Mouse (Mus musculus) limb, embryonic 13.5 days (tissue): Measurements from ENCODE around the gene Mfn1. TPM values are rescaled to one million over a fixed set of nuclear protein-coding genes. Genes with fewer than 3 reads are reported as not detected.
A peak's percentile ranks its signal among the peaks of the same experiment; 100 is the strongest.

Experiments used
- ATAC-seq: fragments of 200-750 bp; cut with Nextera tagmentation; 2 replicates; pipeline ENCODE4 v1.8.0; 2017; ENCODE audit warnings: low read depth, moderate number of reproducible peaks, moderate TSS enrichment; ENCODE audit not compliant: low FRiP score
- H3K27ac ChIP-seq: fragments of 300-500 bp; sonication (generic); 2 replicates; pipeline ENCODE4 v1.5.1; 2015; ENCODE audit warnings: inconsistent platforms, mild to moderate bottlenecking, moderate library complexity
- H3K27me3 ChIP-seq: fragments of 300-500 bp; sonication (generic); 2 replicates; pipeline ENCODE4 v1.6.1; 2015; ENCODE audit warnings: mild to moderate bottlenecking, inconsistent platforms
- H3K36me3 ChIP-seq: fragments of 300-500 bp; sonication (generic); 2 replicates; pipeline ENCODE4 v1.6.1; 2015; ENCODE audit warnings: inconsistent platforms, mild to moderate bottlenecking, moderate library complexity
- H3K4me1 ChIP-seq: fragments of 300-500 bp; sonication (generic); 2 replicates; pipeline ENCODE4 v1.6.1; 2015; ENCODE audit warnings: inconsistent platforms
- H3K4me2 ChIP-seq: fragments of 300-500 bp; sonication (generic); replicated peaks from 2 replicates; pipeline ENCODE4 v1.6.1; 2015; ENCODE audit warnings: inconsistent platforms, mild to moderate bottlenecking, moderate library complexity
- H3K4me3 ChIP-seq: fragments of 300-500 bp; sonication (generic); 2 replicates; pipeline ENCODE4 v1.5.1; 2015; ENCODE audit warnings: moderate library complexity, mild to moderate bottlenecking, inconsistent platforms
- H3K9ac ChIP-seq: fragments of 300-500 bp; sonication (generic); 2 replicates; pipeline ENCODE4 v1.6.1; 2015; ENCODE audit warnings: mild to moderate bottlenecking, inconsistent platforms
- H3K9me3 ChIP-seq: fragments of 300-500 bp; sonication (generic); 2 replicates; pipeline ENCODE4 v1.6.1; 2016; ENCODE audit warnings: inconsistent platforms
- WGBS: fragments of 180-500 bp; shearing (Covaris S2); methylation state at CpG from one replicate; pipeline ENCODE4 v1.1.7; 2015; 5-methylcytosine and 5-hydroxymethylcytosine counted together
- polyA plus RNA-seq: library from polyadenylated mRNA; unstranded; fragments of >200 nt; fragmentation: Nextera tagmentation; extraction: Ambion mirVana; gene quantifications from 2 replicates; pipeline ENCODE4 v1.2.1, GENCODE M21; 2015

The Mfn1 gene
- polyA plus RNA-seq, 1 experiment from 2014 or later: 34.9 TPM

- Histone ChIP-seq H3K4me2 (no peak overlapping the region), H3K9me3 (no peaks in the 10 kb centered on the region), H3K4me3 (no peak overlapping the region), H3K9ac (no peak overlapping the region), H3K4me1 (peaks cover 22% of the 10 kb centered on the region), H3K27ac (no peak overlapping the region), H3K27me3 (no peaks in the 10 kb centered on the region), H3K36me3 (peaks cover 42% of the 10 kb centered on the region)
- ATAC-seq: no peak
Observed at GRCm38 (mm10) chr3:32513528-32513927, 15.7 kb upstream of the Mfn1 start.

DNA sequence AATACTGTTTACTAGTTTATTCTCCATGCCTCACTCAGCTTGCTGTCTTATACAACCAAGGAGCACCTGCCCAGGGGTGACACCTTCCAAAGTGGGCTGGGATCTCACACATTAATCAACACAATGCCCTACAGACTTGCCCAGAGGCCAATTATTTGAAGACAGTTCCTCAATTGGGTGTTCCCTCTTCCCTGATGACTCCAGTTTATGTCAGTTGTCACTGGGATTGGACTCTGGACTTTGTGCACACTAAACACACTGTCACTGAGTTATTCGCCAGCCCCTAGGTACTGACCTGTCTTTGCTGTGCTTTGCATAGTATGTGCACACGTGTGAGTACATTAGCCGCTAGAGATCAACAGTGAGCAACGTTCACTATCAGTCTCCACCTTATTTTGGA, 2.1 kb upstream of the Mfn1 start:
- no peak overlapping the region for H3K4me2 ChIP-seq
- no peaks in the 10 kb centered on the region for H3K27me3 ChIP-seq
- peaks cover 12% of the 10 kb centered on the region; the same call in 1 of the 2 replicates for H3K9me3 ChIP-seq
- no peak overlapping the region for H3K4me3 ChIP-seq
- no peak overlapping the region for H3K9ac ChIP-seq
- no peak overlapping the region for H3K27ac ChIP-seq
- H3K4me1 ChIP-seq: peaks cover 6% of the 10 kb centered on the region
- no peak for ATAC-seq
- 92% methylated on average over 4 of the region's 4 CpGs for WGBS
- H3K36me3 ChIP-seq: peaks cover 37% of the 10 kb centered on the region

DNA sequence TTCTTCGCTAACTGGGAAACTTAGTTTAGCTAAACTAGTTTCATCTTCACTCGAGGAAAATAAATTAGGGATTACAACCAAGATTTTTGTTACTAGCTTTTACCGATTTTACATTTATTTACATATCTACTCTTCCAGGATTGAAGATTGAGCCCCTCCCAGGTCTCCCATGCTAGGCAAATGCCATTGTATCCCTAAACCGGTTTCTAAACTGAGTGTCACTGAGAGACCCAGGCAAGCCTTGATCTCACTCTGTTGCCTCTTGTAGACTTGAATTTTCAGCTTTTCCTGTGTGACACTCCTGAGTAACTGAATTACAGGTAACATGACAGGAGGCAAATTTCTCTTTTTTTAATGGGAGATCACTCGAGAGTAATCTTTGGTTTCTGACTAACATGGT, 776 bp downstream of the Mfn1 start:
- peak overlapping the region; percentile 88 for H3K4me3 ChIP-seq
- 12% methylated on average over 5 of the region's 5 CpGs for WGBS
- peaks cover 7% of the 10 kb centered on the region; the same call in 1 of the 2 replicates for H3K9me3 ChIP-seq
- no peak for ATAC-seq
- H3K27ac ChIP-seq: no peak overlapping the region
- peak overlapping the region; percentile 68 for H3K4me2 ChIP-seq
- H3K36me3 ChIP-seq: peaks cover 37% of the 10 kb centered on the region
- H3K27me3 ChIP-seq: no peaks in the 10 kb centered on the region
- H3K9ac ChIP-seq: peak overlapping the region; percentile 83
- peaks cover 6% of the 10 kb centered on the region for H3K4me1 ChIP-seq

GRCm38 (mm10) chr3:32535692-32536091, 6.4 kb downstream of the Mfn1 start:
- Histone ChIP-seq H3K9ac (no peak overlapping the region), H3K27ac (no peak overlapping the region), H3K4me1 (no peaks in the 10 kb centered on the region; the same call in 1 of the 2 replicates), H3K4me3 (no peak overlapping the region), H3K9me3 (no peaks in the 10 kb centered on the region), H3K27me3 (no peaks in the 10 kb centered on the region), H3K4me2 (no peak overlapping the region), H3K36me3 (peaks cover 73% of the 10 kb centered on the region)
- WGBS: 79% methylated on average over 1 of the region's 1 CpGs
- ATAC-seq: no peak

- Histone ChIP-seq H3K27me3 (no peaks in the 10 kb centered on the region), H3K27ac (no peak overlapping the region), H3K4me2 (no peak overlapping the region), H3K9me3 (no peaks in the 10 kb centered on the region), H3K4me3 (no peak overlapping the region), H3K4me1 (no peaks in the 10 kb centered on the region), H3K9ac (no peak overlapping the region), H3K36me3 (peaks cover 76% of the 10 kb centered on the region)
- WGBS: 95% methylated on average over 1 of the region's 1 CpGs
- ATAC-seq: no peak
Observed at GRCm38 (mm10) chr3:32537556-32537955, 8.3 kb downstream of the Mfn1 start.

GRCm38 (mm10) chr3:32538091-32538490, 8.8 kb downstream of the Mfn1 start:
- Histone ChIP-seq H3K4me2 (no peak overlapping the region), H3K9me3 (no peaks in the 10 kb centered on the region), H3K27me3 (no peaks in the 10 kb centered on the region), H3K27ac (no peak overlapping the region), H3K9ac (no peak overlapping the region), H3K36me3 (peaks cover 78% of the 10 kb centered on the region), H3K4me1 (no peaks in the 10 kb centered on the region), H3K4me3 (no peak overlapping the region)
- no peak for ATAC-seq
- WGBS: 89% methylated on average over 5 of the region's 5 CpGs

DNA sequence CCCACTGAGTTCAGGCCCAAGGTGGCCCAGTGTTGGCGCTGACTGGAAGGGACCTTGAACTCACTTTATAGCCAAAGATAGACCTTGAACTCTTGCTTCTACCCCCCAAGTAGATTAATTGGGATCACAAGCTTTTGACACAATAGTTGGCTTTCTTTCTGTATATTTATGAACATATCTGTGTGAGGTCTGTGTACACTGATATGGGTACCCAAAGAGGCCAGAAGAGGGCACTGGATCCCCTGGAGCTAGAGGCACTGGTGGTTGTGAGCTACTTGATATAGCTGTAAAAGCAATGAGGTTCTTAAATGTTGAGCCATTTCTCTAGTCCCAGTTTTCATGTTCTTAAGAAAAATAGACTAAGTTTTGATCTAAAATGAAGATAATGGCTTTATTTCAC, 23.8 kb downstream of the Mfn1 start:
- no peak for ATAC-seq
- Histone ChIP-seq H3K4me1 (no peaks in the 10 kb centered on the region), H3K27me3 (no peaks in the 10 kb centered on the region), H3K9me3 (no peaks in the 10 kb centered on the region), H3K9ac (no peak overlapping the region), H3K27ac (no peak overlapping the region), H3K4me2 (no peak overlapping the region), H3K36me3 (peaks cover 53% of the 10 kb centered on the region), H3K4me3 (no peak overlapping the region)
- WGBS: 97% methylated on average over 1 of the region's 1 CpGs

DNA sequence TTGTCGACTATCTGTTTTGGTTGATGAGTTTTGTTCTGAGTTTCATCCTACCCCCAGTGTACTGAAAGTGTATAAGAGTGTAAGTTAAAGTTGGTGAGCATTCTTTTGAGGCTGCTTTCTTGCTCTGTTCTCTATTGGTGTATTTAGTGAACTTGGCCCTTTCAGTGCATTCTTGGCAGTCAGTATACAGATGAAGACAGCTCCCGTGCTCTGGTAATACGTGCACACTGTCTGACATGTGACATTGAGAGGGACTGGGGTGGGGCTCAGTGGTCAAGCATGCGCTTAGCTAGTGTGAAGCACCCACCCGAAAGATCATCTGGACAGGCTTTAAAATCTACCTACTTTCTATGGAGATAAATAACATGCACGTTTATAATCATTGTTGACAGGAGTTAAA, 34.1 kb downstream of the Mfn1 start:
- H3K27ac ChIP-seq: no peak overlapping the region
- no peak for ATAC-seq
- no peak overlapping the region for H3K9ac ChIP-seq
- H3K4me1 ChIP-seq: no peaks in the 10 kb centered on the region
- H3K9me3 ChIP-seq: no peaks in the 10 kb centered on the region
- 93% methylated on average over 6 of the region's 6 CpGs for WGBS
- H3K4me3 ChIP-seq: no peak overlapping the region
- peaks cover 76% of the 10 kb centered on the region for H3K36me3 ChIP-seq
- H3K27me3 ChIP-seq: no peaks in the 10 kb centered on the region
- H3K4me2 ChIP-seq: no peak overlapping the region

- ATAC-seq: no peak
- H3K36me3 ChIP-seq: peaks cover 84% of the 10 kb centered on the region
- no peak overlapping the region for H3K4me2 ChIP-seq
- H3K4me3 ChIP-seq: no peak overlapping the region
- no peaks in the 10 kb centered on the region for H3K27me3 ChIP-seq
- no peak overlapping the region for H3K27ac ChIP-seq
- no peaks in the 10 kb centered on the region for H3K9me3 ChIP-seq
- H3K4me1 ChIP-seq: no peaks in the 10 kb centered on the region
- 92% methylated on average over 2 of the region's 2 CpGs for WGBS
- no peak overlapping the region for H3K9ac ChIP-seq
Observed at GRCm38 (mm10) chr3:32573086-32573485, 43.8 kb downstream of the Mfn1 start.

- Histone ChIP-seq H3K27me3 (no peaks in the 10 kb centered on the region), H3K4me3 (no peak overlapping the region), H3K9me3 (no peaks in the 10 kb centered on the region), H3K4me1 (no peaks in the 10 kb centered on the region), H3K36me3 (peaks cover 82% of the 10 kb centered on the region), H3K27ac (no peak overlapping the region), H3K4me2 (no peak overlapping the region), H3K9ac (no peak overlapping the region)
- ATAC-seq: no peak
- 71% methylated on average over 9 of the region's 9 CpGs for WGBS
Observed at GRCm38 (mm10) chr3:32573881-32574280, 44.6 kb downstream of the Mfn1 start.

DNA sequence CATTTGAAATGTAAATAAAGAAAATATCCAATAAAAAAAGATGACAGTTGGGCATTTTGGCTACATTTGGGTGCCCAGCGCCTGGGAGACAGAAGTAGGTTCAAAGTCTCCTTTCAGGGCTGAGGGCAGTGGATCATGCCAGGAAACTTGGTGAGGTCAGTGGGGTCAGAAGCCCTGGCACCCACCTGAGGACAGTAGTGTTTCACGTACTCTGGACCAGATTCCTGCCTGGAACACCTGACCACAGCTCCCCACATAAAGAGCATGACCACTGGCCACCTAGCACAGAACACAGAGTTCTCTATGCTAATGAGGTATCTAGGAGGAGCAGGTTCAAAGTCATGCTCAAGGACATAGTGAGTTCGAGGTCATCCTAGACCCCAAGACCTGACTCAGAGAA, 45.9 kb downstream of the Mfn1 start:
- no peak overlapping the region for H3K4me3 ChIP-seq

GRCm38 (mm10) chr3:32578772-32579171, 49.5 kb downstream of the Mfn1 start:
- 91% methylated on average over 5 of the region's 5 CpGs for WGBS
- ATAC-seq: no peak
- Histone ChIP-seq H3K36me3 (peaks cover 74% of the 10 kb centered on the region), H3K27me3 (no peaks in the 10 kb centered on the region), H3K4me2 (no peak overlapping the region), H3K9ac (no peak overlapping the region), H3K4me3 (no peak overlapping the region), H3K4me1 (no peaks in the 10 kb centered on the region), H3K9me3 (no peaks in the 10 kb centered on the region), H3K27ac (no peak overlapping the region)

More for the DNA sequence above, 45.9 kb downstream of the Mfn1 start:
- ATAC-seq: no peak
- Histone ChIP-seq H3K4me1 (no peaks in the 10 kb centered on the region), H3K4me2 (no peak overlapping the region), H3K27ac (no peak overlapping the region), H3K36me3 (peaks cover 74% of the 10 kb centered on the region), H3K27me3 (no peaks in the 10 kb centered on the region), H3K9me3 (no peaks in the 10 kb centered on the region), H3K9ac (no peak overlapping the region)
- 89% methylated on average over 3 of the region's 3 CpGs for WGBS

DNA sequence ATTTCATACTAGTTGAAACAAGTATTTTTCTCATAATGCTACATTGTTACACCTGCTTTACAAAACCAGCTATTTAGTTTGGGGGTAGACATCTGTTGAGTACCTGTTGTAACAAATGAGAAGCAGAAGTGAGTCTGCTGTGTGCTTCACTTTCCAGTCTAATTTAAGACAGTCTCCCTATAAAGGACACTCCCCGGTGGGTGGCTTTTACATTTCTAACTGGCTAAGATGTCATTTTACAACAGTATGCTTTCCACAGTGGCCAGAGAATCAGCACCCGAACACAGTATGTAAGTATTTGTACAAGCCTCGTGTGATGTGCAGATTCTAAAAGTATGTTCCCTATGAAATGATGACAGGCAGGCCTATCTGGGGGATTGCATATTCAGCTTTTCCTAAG, 51.5 kb downstream of the Mfn1 start:
- no peaks in the 10 kb centered on the region for H3K9me3 ChIP-seq
- no peak overlapping the region for H3K4me3 ChIP-seq
- no peak overlapping the region for H3K27ac ChIP-seq
- H3K4me2 ChIP-seq: no peak overlapping the region
- WGBS: 73% methylated on average over 3 of the region's 3 CpGs
- H3K27me3 ChIP-seq: no peaks in the 10 kb centered on the region
- H3K36me3 ChIP-seq: peaks cover 70% of the 10 kb centered on the region
- H3K4me1 ChIP-seq: no peaks in the 10 kb centered on the region
- ATAC-seq: no peak
- H3K9ac ChIP-seq: no peak overlapping the region
